Mouse (Mus musculus) small intestine, adult 2 months (tissue): ENCODE measurements around the gene Dclk3.

Experiments
- CTCF ChIP-seq: fragments of 200-500 bp; IDR thresholded peaks from 2 replicates; pipeline ENCODE4 v1.5.1; 2012; ENCODE audit warnings: low read depth, mild to moderate bottlenecking, control low read depth, inconsistent platforms, low read length, moderate library complexity, mixed read lengths; ENCODE audit not compliant: insufficient replicate concordance, insufficient read length; ENCODE audit errors: extremely low read depth
- POLR2A ChIP-seq: fragments of 200-500 bp; IDR thresholded peaks from 2 replicates; pipeline ENCODE4 v1.6.1; 2012; ENCODE audit warnings: low read depth, mild to moderate bottlenecking, control low read depth, inconsistent platforms, low read length, moderate library complexity

DNA sequence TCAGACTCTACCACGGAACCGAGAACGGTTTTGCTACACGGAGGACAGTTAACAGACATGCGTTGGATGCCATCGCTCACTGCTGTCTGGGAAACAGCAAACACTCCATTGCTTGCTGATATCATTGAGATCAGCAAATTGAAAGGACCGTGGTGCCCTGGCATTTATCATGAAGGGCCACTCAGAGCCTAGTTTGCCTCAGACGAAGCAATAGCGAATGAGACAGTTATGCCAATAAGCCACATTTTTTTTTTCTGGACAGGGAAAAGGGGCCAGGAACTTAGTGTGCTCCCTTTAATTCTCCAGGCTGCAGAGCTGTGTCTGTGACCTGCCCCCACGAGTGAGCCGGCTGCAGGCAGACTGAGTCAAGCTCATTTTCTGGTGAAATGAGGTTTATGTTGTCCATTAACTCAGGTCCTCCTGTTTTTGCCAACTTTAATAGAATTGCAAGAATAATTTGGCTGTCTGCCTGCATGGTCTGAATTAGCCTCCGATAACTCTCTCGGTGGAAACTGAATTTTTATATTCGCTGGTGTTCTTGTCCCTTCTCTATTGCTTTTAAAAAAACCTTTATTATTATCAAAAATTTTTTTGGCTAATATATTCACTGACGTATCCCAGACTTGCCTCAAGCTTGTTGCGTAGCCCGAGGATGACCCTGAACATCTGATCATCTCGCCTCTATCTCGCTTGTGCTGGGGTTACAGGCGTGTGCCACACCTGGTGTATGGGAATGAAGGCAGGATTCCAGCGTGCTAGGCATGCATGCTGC lies 35.0 kb downstream of the Dclk3 start:
- no peak for TF ChIP-seq CTCF
- TF ChIP-seq POLR2A, result no peak
